Mouse (Mus musculus): ENCODE results near the gene Trp53inp2. TPM values are rescaled to one million over a fixed set of nuclear protein-coding genes. Genes with fewer than 3 reads are reported as not detected.

The Trp53inp2 gene
- polyA plus RNA-seq, 1 experiment from 2014 or later, result 21.2 TPM

GRCm38 (mm10) chr2:155357686-155358399 is 23.0 kb upstream of the Trp53inp2 start:
- ATAC-seq, result peak; percentile 93
- Histone ChIP-seq H3K9me3 (ENCODE audit: control insufficient read depth, low read length) (no peaks in the 10 kb centered on the region), H3K4me3 (ENCODE audit: low read length) (peak overlapping the region; percentile 91), H3K4me1 (ENCODE audit: control insufficient read depth, insufficient read depth, low read length) (peaks cover 7% of the 10 kb centered on the region; the same call in 1 of the 2 replicates), H3K27me3 (replicated peaks; ENCODE audit: control insufficient read depth, insufficient read depth, low read length) (no peaks in the 10 kb centered on the region), H3K36me3 (ENCODE audit: control insufficient read depth, insufficient read depth, low read length) (no peaks in the 10 kb centered on the region), H3K9ac (ENCODE audit: low read depth, low read length) (peak overlapping the region; percentile 55), H3K27ac (ENCODE audit: low read length) (peak overlapping the region; percentile 74), H3K4me2 (ENCODE audit: low read depth, low read length) (peak overlapping the region; percentile 61)
- 19% methylated on average over 14 of the region's 14 CpGs for WGBS

- Histone ChIP-seq H3K27me3 (replicated peaks; ENCODE audit: control insufficient read depth, insufficient read depth, low read length) (no peaks in the 10 kb centered on the region), H3K36me3 (ENCODE audit: control insufficient read depth, insufficient read depth, low read length) (no peaks in the 10 kb centered on the region), H3K4me2 (ENCODE audit: low read depth, low read length) (no peak overlapping the region), H3K9me3 (ENCODE audit: control insufficient read depth, low read length) (no peaks in the 10 kb centered on the region), H3K27ac (ENCODE audit: low read length) (no peak overlapping the region), H3K9ac (ENCODE audit: low read depth, low read length) (no peak overlapping the region), H3K4me1 (ENCODE audit: control insufficient read depth, insufficient read depth, low read length) (peaks cover 11% of the 10 kb centered on the region), H3K4me3 (ENCODE audit: low read length) (no peak overlapping the region)
- 82% methylated on average over 7 of the region's 7 CpGs for WGBS
- ATAC-seq, result no peak
Measured at GRCm38 (mm10) chr2:155367635-155368284, 13.1 kb upstream of the Trp53inp2 start.

- H3K4me3 ChIP-seq (ENCODE audit: low read length), result no peak overlapping the region
- H3K4me2 ChIP-seq (ENCODE audit: low read depth, low read length), result no peak overlapping the region
- ATAC-seq, result peak; percentile 91
- H3K9me3 ChIP-seq (ENCODE audit: control insufficient read depth, low read length), result no peaks in the 10 kb centered on the region
- H3K4me1 ChIP-seq (ENCODE audit: control insufficient read depth, insufficient read depth, low read length), result peaks cover 11% of the 10 kb centered on the region
- no peaks in the 10 kb centered on the region for H3K27me3 ChIP-seq (replicated peaks; ENCODE audit: control insufficient read depth, insufficient read depth, low read length)
- peak overlapping the region; percentile 83 for H3K27ac ChIP-seq (ENCODE audit: low read length)
- no peaks in the 10 kb centered on the region for H3K36me3 ChIP-seq (ENCODE audit: control insufficient read depth, insufficient read depth, low read length)
- H3K9ac ChIP-seq (ENCODE audit: low read depth, low read length), result no peak overlapping the region
- WGBS, result 19% methylated on average over 7 of the region's 7 CpGs
Measured at GRCm38 (mm10) chr2:155369333-155369883, 11.5 kb upstream of the Trp53inp2 start.

- no peak for ATAC-seq
- H3K27ac ChIP-seq (ENCODE audit: low read length), result no peak overlapping the region
- H3K36me3 ChIP-seq (ENCODE audit: control insufficient read depth, insufficient read depth, low read length), result no peaks in the 10 kb centered on the region
- no peak overlapping the region for H3K4me3 ChIP-seq (ENCODE audit: low read length)
- H3K9me3 ChIP-seq (ENCODE audit: control insufficient read depth, low read length), result no peaks in the 10 kb centered on the region
- no peaks in the 10 kb centered on the region for H3K27me3 ChIP-seq (replicated peaks; ENCODE audit: control insufficient read depth, insufficient read depth, low read length)
- no peak overlapping the region for H3K4me2 ChIP-seq (ENCODE audit: low read depth, low read length)
- no peak overlapping the region for H3K9ac ChIP-seq (ENCODE audit: low read depth, low read length)
- peaks cover 11% of the 10 kb centered on the region for H3K4me1 ChIP-seq (ENCODE audit: control insufficient read depth, insufficient read depth, low read length)
- 57% methylated on average over 4 of the region's 4 CpGs for WGBS
Measured at GRCm38 (mm10) chr2:155372451-155372850, 8.4 kb upstream of the Trp53inp2 start.

- no peak overlapping the region for H3K9ac ChIP-seq (ENCODE audit: low read depth, low read length)
- H3K4me2 ChIP-seq (ENCODE audit: low read depth, low read length), result no peak overlapping the region
- no peaks in the 10 kb centered on the region for H3K9me3 ChIP-seq (ENCODE audit: control insufficient read depth, low read length)
- 65% methylated on average over 1 of the region's 1 CpGs for WGBS
- H3K27ac ChIP-seq (ENCODE audit: low read length), result no peak overlapping the region
- no peaks in the 10 kb centered on the region for H3K36me3 ChIP-seq (ENCODE audit: control insufficient read depth, insufficient read depth, low read length)
- no peak overlapping the region for H3K4me3 ChIP-seq (ENCODE audit: low read length)
- H3K27me3 ChIP-seq (replicated peaks; ENCODE audit: control insufficient read depth, insufficient read depth, low read length), result no peaks in the 10 kb centered on the region
- no peak for ATAC-seq
- H3K4me1 ChIP-seq (ENCODE audit: control insufficient read depth, insufficient read depth, low read length), result peaks cover 11% of the 10 kb centered on the region
Measured at GRCm38 (mm10) chr2:155373302-155373701, 7.6 kb upstream of the Trp53inp2 start.

- no peak overlapping the region for H3K27ac ChIP-seq (ENCODE audit: low read length)
- H3K36me3 ChIP-seq (ENCODE audit: control insufficient read depth, insufficient read depth, low read length), result no peaks in the 10 kb centered on the region
- no peak for ATAC-seq
- H3K27me3 ChIP-seq (replicated peaks; ENCODE audit: control insufficient read depth, insufficient read depth, low read length), result no peaks in the 10 kb centered on the region
- WGBS, result 54% methylated on average over 1 of the region's 1 CpGs
- peaks cover 11% of the 10 kb centered on the region for H3K4me1 ChIP-seq (ENCODE audit: control insufficient read depth, insufficient read depth, low read length)
- no peak overlapping the region for H3K4me2 ChIP-seq (ENCODE audit: low read depth, low read length)
- H3K4me3 ChIP-seq (ENCODE audit: low read length), result no peak overlapping the region
- no peaks in the 10 kb centered on the region for H3K9me3 ChIP-seq (ENCODE audit: control insufficient read depth, low read length)
- no peak overlapping the region for H3K9ac ChIP-seq (ENCODE audit: low read depth, low read length)
Measured at GRCm38 (mm10) chr2:155373886-155374285, 7.0 kb upstream of the Trp53inp2 start.

- H3K4me3 ChIP-seq (ENCODE audit: low read length), result no peak overlapping the region
- H3K4me2 ChIP-seq (ENCODE audit: low read depth, low read length), result no peak overlapping the region
- no peaks in the 10 kb centered on the region for H3K36me3 ChIP-seq (ENCODE audit: control insufficient read depth, insufficient read depth, low read length)
- no peak overlapping the region for H3K27ac ChIP-seq (ENCODE audit: low read length)
- no peaks in the 10 kb centered on the region for H3K27me3 ChIP-seq (replicated peaks; ENCODE audit: control insufficient read depth, insufficient read depth, low read length)
- peaks cover 7% of the 10 kb centered on the region for H3K4me1 ChIP-seq (ENCODE audit: control insufficient read depth, insufficient read depth, low read length)
- H3K9me3 ChIP-seq (ENCODE audit: control insufficient read depth, low read length), result no peaks in the 10 kb centered on the region
- ATAC-seq, result no peak
- H3K9ac ChIP-seq (ENCODE audit: low read depth, low read length), result no peak overlapping the region
Measured at GRCm38 (mm10) chr2:155374521-155374920, 6.3 kb upstream of the Trp53inp2 start.

GRCm38 (mm10) chr2:155376191-155376590 is 4.7 kb upstream of the Trp53inp2 start:
- no peaks in the 10 kb centered on the region for H3K36me3 ChIP-seq (ENCODE audit: control insufficient read depth, insufficient read depth, low read length)
- no peak overlapping the region for H3K27ac ChIP-seq (ENCODE audit: low read length)
- no peaks in the 10 kb centered on the region for H3K9me3 ChIP-seq (ENCODE audit: control insufficient read depth, low read length)
- peaks cover 4% of the 10 kb centered on the region; the same call in 1 of the 2 replicates for H3K4me1 ChIP-seq (ENCODE audit: control insufficient read depth, insufficient read depth, low read length)
- no peaks in the 10 kb centered on the region for H3K27me3 ChIP-seq (replicated peaks; ENCODE audit: control insufficient read depth, insufficient read depth, low read length)
- H3K4me2 ChIP-seq (ENCODE audit: low read depth, low read length), result no peak overlapping the region
- no peak overlapping the region for H3K9ac ChIP-seq (ENCODE audit: low read depth, low read length)
- no peak for ATAC-seq
- no peak overlapping the region for H3K4me3 ChIP-seq (ENCODE audit: low read length)
- WGBS, result 86% methylated on average over 10 of the region's 10 CpGs

- Histone ChIP-seq H3K9ac (ENCODE audit: low read depth, low read length) (peak overlapping the region; percentile 93), H3K27ac (ENCODE audit: low read length) (no peak overlapping the region; the same call in 1 of the 2 replicates), H3K4me3 (ENCODE audit: low read length) (peak overlapping the region; percentile 89), H3K4me2 (ENCODE audit: low read depth, low read length) (peak overlapping the region; percentile 95), H3K27me3 (replicated peaks; ENCODE audit: control insufficient read depth, insufficient read depth, low read length) (no peaks in the 10 kb centered on the region), H3K9me3 (ENCODE audit: control insufficient read depth, low read length) (no peaks in the 10 kb centered on the region), H3K4me1 (ENCODE audit: control insufficient read depth, insufficient read depth, low read length) (peaks cover 11% of the 10 kb centered on the region; the same call in 1 of the 2 replicates), H3K36me3 (ENCODE audit: control insufficient read depth, insufficient read depth, low read length) (no peaks in the 10 kb centered on the region)
- 2% methylated on average over 11 of the region's 11 CpGs for whole genome bisulfite sequencing
- no peak for ATAC-seq
Measured at GRCm38 (mm10) chr2:155381060-155381437, 190 bp downstream of the Trp53inp2 start.

Data from intestine, embryonic 16.5 days (tissue).